Mouse (Mus musculus) intestine, embryonic 16.5 days (tissue): ENCODE measurements at regions not wholly inside any gene's neighbourhood (a gene's known extent, or its start where the extent isn't known, plus 50 kb on each side); places are given as distances from the start of the nearest gene placed in this dataset.

Experiments
- ATAC-seq: fragments of 200-750 bp; cut with Nextera tagmentation; 2 replicates; pipeline ENCODE4 v1.8.0; 2017; ENCODE audit warnings: moderate TSS enrichment, moderate library complexity
- H3K27ac ChIP-seq: fragments of 300-500 bp; sonication (generic); 2 replicates; pipeline ENCODE4 v1.5.1; 2014; ENCODE audit warnings: mild to moderate bottlenecking, low read length
- H3K27me3 ChIP-seq: fragments of 300-500 bp; sonication (generic); replicated peaks from 2 replicates; pipeline ENCODE4 v1.6.1; 2014; ENCODE audit warnings: low read length, control low read depth, mixed read lengths; ENCODE audit not compliant: control insufficient read depth, insufficient read depth
- H3K36me3 ChIP-seq: fragments of 300-500 bp; sonication (generic); 2 replicates; pipeline ENCODE4 v1.6.1; 2014; ENCODE audit warnings: low read length, control low read depth; ENCODE audit not compliant: control insufficient read depth, insufficient read depth
- H3K4me1 ChIP-seq: fragments of 300-500 bp; sonication (generic); 2 replicates; pipeline ENCODE4 v1.6.1; 2014; ENCODE audit warnings: low read length, control low read depth, mixed read lengths; ENCODE audit not compliant: control insufficient read depth, insufficient read depth
- H3K4me2 ChIP-seq: fragments of 300-500 bp; sonication (generic); 2 replicates; pipeline ENCODE4 v1.6.1; 2014; ENCODE audit warnings: low read depth, low read length, control low read depth
- H3K4me3 ChIP-seq: fragments of 300-500 bp; sonication (generic); 2 replicates; pipeline ENCODE4 v1.5.1; 2014; ENCODE audit warnings: mild to moderate bottlenecking, low read length
- H3K9ac ChIP-seq: fragments of 300-500 bp; sonication (generic); 2 replicates; pipeline ENCODE4 v1.6.1; 2014; ENCODE audit warnings: low read depth, low read length
- H3K9me3 ChIP-seq: fragments of 300-500 bp; sonication (generic); 2 replicates; pipeline ENCODE4 v1.6.1; 2016; ENCODE audit warnings: low read length, control low read depth; ENCODE audit not compliant: control insufficient read depth
- WGBS: fragments of 180-500 bp; shearing (Covaris S2); extraction: QIAGEN DNeasy Blood & Tissue Kit; methylation state at CpG from one replicate; pipeline ENCODE4 v1.1.7; 2014; 5-methylcytosine and 5-hydroxymethylcytosine counted together

- H3K9ac ChIP-seq, result no peak overlapping the region
- no peaks in the 10 kb centered on the region for H3K27me3 ChIP-seq
- ATAC-seq, result no peak
- WGBS, result 95% methylated on average over 3 of the region's 3 CpGs
- H3K27ac ChIP-seq, result no peak overlapping the region
- 0 out of 2 replicates have a peak, but pooled peaks cover 3% of the 10 kb centered on the region for H3K9me3 ChIP-seq
- H3K36me3 ChIP-seq, result no peaks in the 10 kb centered on the region
- no peaks in the 10 kb centered on the region for H3K4me1 ChIP-seq
- no peak overlapping the region for H3K4me3 ChIP-seq
- H3K4me2 ChIP-seq, result no peak overlapping the region
Observed at GRCm38 (mm10) chr6:120614526-120614925, 51.6 kb upstream of the Cecr2 start.

GRCm38 (mm10) chr6:120612346-120612745, 53.8 kb upstream of the Cecr2 start:
- no peak overlapping the region for H3K27ac ChIP-seq
- H3K4me2 ChIP-seq, result no peak overlapping the region
- no peaks in the 10 kb centered on the region for H3K36me3 ChIP-seq
- 0 out of 2 replicates have a peak, but pooled peaks cover 3% of the 10 kb centered on the region for H3K9me3 ChIP-seq
- H3K4me3 ChIP-seq, result no peak overlapping the region
- H3K27me3 ChIP-seq, result no peaks in the 10 kb centered on the region
- 49% methylated on average over 7 of the region's 7 CpGs for WGBS
- no peak for ATAC-seq
- H3K9ac ChIP-seq, result no peak overlapping the region
- no peaks in the 10 kb centered on the region for H3K4me1 ChIP-seq

- Histone ChIP-seq H3K4me1 (no peaks in the 10 kb centered on the region), H3K4me2 (no peak overlapping the region), H3K9me3 (0 out of 2 replicates have a peak, but pooled peaks cover under 1% of the 10 kb centered on the region), H3K27me3 (no peaks in the 10 kb centered on the region), H3K36me3 (no peaks in the 10 kb centered on the region), H3K27ac (no peak overlapping the region), H3K4me3 (no peak overlapping the region), H3K9ac (no peak overlapping the region)
- ATAC-seq, result no peak
- 78% methylated on average over 4 of the region's 4 CpGs for WGBS
Observed at GRCm38 (mm10) chr6:120609858-120610257, 56.3 kb upstream of the Cecr2 start.

GRCm38 (mm10) chr6:120605471-120605870, 60.7 kb upstream of the Cecr2 start:
- Histone ChIP-seq H3K9me3 (0 out of 2 replicates have a peak, but pooled peaks cover 3% of the 10 kb centered on the region), H3K9ac (no peak overlapping the region), H3K27me3 (no peaks in the 10 kb centered on the region), H3K36me3 (no peaks in the 10 kb centered on the region), H3K4me3 (no peak overlapping the region), H3K4me2 (no peak overlapping the region), H3K4me1 (no peaks in the 10 kb centered on the region), H3K27ac (no peak overlapping the region)
- 89% methylated on average over 2 of the region's 2 CpGs for WGBS
- ATAC-seq, result peak; percentile 72

GRCm38 (mm10) chr6:120604020-120604958, 61.9 kb upstream of the Cecr2 start:
- 51% methylated on average over 6 of the region's 6 CpGs for WGBS
- Histone ChIP-seq H3K9ac (no peak overlapping the region), H3K4me3 (no peak overlapping the region), H3K9me3 (0 out of 2 replicates have a peak, but pooled peaks cover 3% of the 10 kb centered on the region), H3K4me1 (no peaks in the 10 kb centered on the region), H3K27ac (no peak overlapping the region), H3K4me2 (no peak overlapping the region), H3K27me3 (no peaks in the 10 kb centered on the region), H3K36me3 (no peaks in the 10 kb centered on the region)
- peak; percentile 78 for ATAC-seq

- Histone ChIP-seq H3K9ac (no peak overlapping the region), H3K4me1 (no peaks in the 10 kb centered on the region), H3K27me3 (no peaks in the 10 kb centered on the region), H3K36me3 (no peaks in the 10 kb centered on the region), H3K4me2 (no peak overlapping the region), H3K4me3 (no peak overlapping the region), H3K27ac (no peak overlapping the region), H3K9me3 (0 out of 2 replicates have a peak, but pooled peaks cover 3% of the 10 kb centered on the region)
- WGBS, result 49% methylated on average over 2 of the region's 2 CpGs
- no peak for ATAC-seq
Observed at GRCm38 (mm10) chr6:120603454-120603853, 62.7 kb upstream of the Cecr2 start.

GRCm38 (mm10) chr6:120600376-120600775, 65.8 kb upstream of the Cecr2 start:
- no peak overlapping the region for H3K27ac ChIP-seq
- WGBS, result 85% methylated on average over 2 of the region's 2 CpGs
- no peak overlapping the region for H3K9ac ChIP-seq
- no peaks in the 10 kb centered on the region for H3K4me1 ChIP-seq
- no peaks in the 10 kb centered on the region for H3K27me3 ChIP-seq
- no peak for ATAC-seq
- H3K4me2 ChIP-seq, result no peak overlapping the region
- H3K36me3 ChIP-seq, result no peaks in the 10 kb centered on the region
- H3K9me3 ChIP-seq, result 0 out of 2 replicates have a peak, but pooled peaks cover 3% of the 10 kb centered on the region
- H3K4me3 ChIP-seq, result no peak overlapping the region

- H3K36me3 ChIP-seq, result no peaks in the 10 kb centered on the region
- H3K4me1 ChIP-seq, result no peaks in the 10 kb centered on the region
- 63% methylated on average over 2 of the region's 2 CpGs for WGBS
- no peak overlapping the region for H3K9ac ChIP-seq
- no peak overlapping the region for H3K27ac ChIP-seq
- H3K4me3 ChIP-seq, result no peak overlapping the region
- H3K4me2 ChIP-seq, result no peak overlapping the region
- ATAC-seq, result no peak
- H3K9me3 ChIP-seq, result 0 out of 2 replicates have a peak, but pooled peaks cover 3% of the 10 kb centered on the region
- no peaks in the 10 kb centered on the region for H3K27me3 ChIP-seq
Observed at GRCm38 (mm10) chr6:120598471-120598870, 67.4 kb upstream of the Hdhd5 start.

- ATAC-seq, result no peak
Observed at GRCm38 (mm10) chr6:120597887-120598286, 66.8 kb upstream of the Hdhd5 start.

More at GRCm38 (mm10) chr6:120597887-120598286, 66.8 kb upstream of the Hdhd5 start:
- Histone ChIP-seq H3K9me3 (0 out of 2 replicates have a peak, but pooled peaks cover 3% of the 10 kb centered on the region), H3K4me2 (no peak overlapping the region), H3K27ac (no peak overlapping the region), H3K36me3 (no peaks in the 10 kb centered on the region), H3K4me3 (no peak overlapping the region), H3K9ac (no peak overlapping the region), H3K4me1 (no peaks in the 10 kb centered on the region), H3K27me3 (no peaks in the 10 kb centered on the region)
- 30% methylated on average over 3 of the region's 3 CpGs for WGBS
